Mouse (Mus musculus) brain, embryonic 14.5 days (tissue): ENCODE measurements around the gene Fam189b.

Source experiments
- CTCF ChIP-seq: fragments of 200-500 bp; IDR thresholded peaks from 2 replicates; pipeline ENCODE4 v1.5.1; 2012; ENCODE audit warnings: inconsistent platforms, mild to moderate bottlenecking, moderate library complexity, borderline replicate concordance; ENCODE audit not compliant: insufficient read depth, insufficient read length; ENCODE audit errors: extremely low read depth
- POLR2A ChIP-seq: fragments of 200-500 bp; IDR thresholded peaks from 2 replicates; pipeline ENCODE4 v1.6.1; 2012; ENCODE audit warnings: mild to moderate bottlenecking, inconsistent platforms, borderline replicate concordance; ENCODE audit not compliant: poor library complexity, insufficient read depth, insufficient read length, severe bottlenecking; ENCODE audit errors: extremely low read depth

GRCm38 (mm10) chr3:89147979-89148311, 35.0 kb upstream of the Fam189b start:
- TF ChIP-seq CTCF: no peak
- TF ChIP-seq POLR2A: no peak
